Mouse (Mus musculus): Measurements from ENCODE around the gene Tmem109.

Tmem109 gene

GRCm38 (mm10) chr19:10842914-10843313 lies 38.9 kb downstream of the Tmem109 start:
- in situ Hi-C loops (cut with MboI, MseI), result no loop called here

- in situ Hi-C loops (cut with MboI, MseI), result no loop called here
Observed at GRCm38 (mm10) chr19:10841721-10842626, 39.8 kb downstream of the Tmem109 start.

- in situ Hi-C loops (cut with MboI, MseI), result no loop called here
Observed at GRCm38 (mm10) chr19:10839010-10839892, 42.5 kb downstream of the Tmem109 start, which contains the start of gene Slc15a3. TSS of gene Slc15a3 (plus strand) at chr19:10839727.

GRCm38 (mm10) chr19:10835671-10836070 lies 46.1 kb downstream of the Tmem109 start:
- in situ Hi-C loops (cut with MboI, MseI), result no loop called here

GRCm38 (mm10) chr19:10833611-10834010 lies 48.2 kb downstream of the Tmem109 start:
- in situ Hi-C loops (cut with MboI, MseI), result no loop called here

- in situ Hi-C loops (cut with MboI, MseI), result no loop called here
Observed at GRCm38 (mm10) chr19:10832030-10832429, 49.8 kb downstream of the Tmem109 start.

GRCm38 (mm10) chr19:10831424-10831823 lies 50.4 kb downstream of the Tmem109 start:
- in situ Hi-C loops (cut with MboI, MseI), result no loop called here

GRCm38 (mm10) chr19:10829436-10830175 lies 52.2 kb downstream of the Tmem109 start, which contains the start of gene Cd6:
TSS of gene Cd6 (minus strand) at chr19:10830058.
- in situ Hi-C loops (cut with MboI, MseI), result loop anchor here (5.0 kb wide), 3 partner anchors 42 to 693 kb away; partner anchors contain the start of gene Cd5

GRCm38 (mm10) chr19:10828321-10828720 lies 53.5 kb downstream of the Tmem109 start:
- in situ Hi-C loops (cut with MboI, MseI), result loop anchor here (5.0 kb wide), 3 partner anchors 41 to 694 kb away; partner anchors contain the start of gene Cd5

GRCm38 (mm10) chr19:10824061-10824460 lies 57.7 kb downstream of the Tmem109 start:
- in situ Hi-C loops (cut with MboI, MseI), result no loop called here

GRCm38 (mm10) chr19:10822534-10822933 lies 59.3 kb downstream of the Tmem109 start:
- in situ Hi-C loops (cut with MboI, MseI), result no loop called here

- in situ Hi-C loops (cut with MboI, MseI), result no loop called here
Observed at GRCm38 (mm10) chr19:10821319-10821718, 60.5 kb downstream of the Tmem109 start.
